Mouse (Mus musculus): Measurements from ENCODE around the gene Esp38. TPM values are rescaled to one million over a fixed set of nuclear protein-coding genes. Genes with fewer than 3 reads are reported as not detected.
"Not testable (repeated sequence)": the region's sequence is repeated elsewhere in the genome, so short reads cannot be mapped to it uniquely, and the experiment has no call there.

The Esp38 gene
- not detected in 2 replicates for polyA plus RNA-seq (2015; fragmentation: Nextera tagmentation; extraction: Ambion mirVana)

DNA sequence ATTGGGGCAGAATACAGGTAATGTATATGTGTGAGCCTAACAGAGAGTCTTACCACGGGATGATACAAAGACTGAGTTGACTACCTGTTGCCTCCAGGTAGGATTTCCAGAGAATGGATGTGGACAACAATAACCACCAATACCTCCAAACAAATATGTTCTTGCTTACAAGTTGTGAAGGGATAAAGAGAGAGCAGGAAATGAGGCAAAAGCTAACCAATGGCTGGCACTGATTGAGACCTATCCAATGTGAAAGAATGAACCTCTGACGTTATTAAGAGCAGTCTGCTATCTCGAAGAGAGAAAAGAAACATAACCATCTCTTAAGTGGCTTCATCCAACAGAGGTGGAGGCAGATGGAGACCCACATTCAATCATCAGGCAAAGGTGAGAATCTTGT lies at the start of gene Esp38:
Esp38 (plus strand) TSS at position 301 of the 400 bp plus-strand sequence.
- WGBS = 67% methylated on average over 3 of the region's 3 CpGs
- no peak within 1 kb of the TSS for H3K4me3 ChIP-seq (replicated peaks)
- ATAC-seq (ENCODE audit: insufficient read depth, low FRiP score, low read depth) = no peak

DNA sequence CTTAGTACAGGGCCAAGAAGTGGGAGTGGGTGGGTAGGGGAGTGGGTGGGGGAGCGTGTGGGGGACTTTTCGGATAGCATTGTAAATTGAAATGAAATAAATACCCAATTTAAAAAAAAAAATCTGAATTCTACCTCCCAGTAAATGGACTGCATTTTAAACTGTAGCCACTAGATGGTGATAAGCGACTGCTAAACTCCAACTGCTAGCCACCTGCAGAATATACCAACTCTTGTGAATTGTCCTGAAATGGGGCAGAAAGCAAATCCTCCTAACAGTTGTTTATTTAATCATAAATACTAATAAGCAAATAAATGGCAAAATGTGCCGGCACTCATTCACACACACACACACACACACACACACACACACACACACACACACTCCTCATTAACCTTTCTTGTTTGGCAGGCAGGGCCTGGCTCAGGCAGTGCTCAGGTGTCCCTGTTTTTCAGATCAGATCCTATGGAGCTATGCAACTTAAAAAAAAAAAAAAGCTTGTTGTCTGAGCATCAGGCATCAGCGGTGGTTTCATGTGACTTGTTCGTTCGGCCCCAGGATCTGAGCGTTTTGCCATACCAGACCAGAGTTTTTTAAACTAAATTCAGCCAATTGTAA lies 47.3 kb upstream of the Esp38 start:
- H3K9ac ChIP-seq; H3K4me1 ChIP-seq; H3K4me3 ChIP-seq (replicated peaks); H3K4me2 ChIP-seq; H3K9me3 ChIP-seq; ATAC-seq (ENCODE audit: insufficient read depth, low FRiP score, low read depth); H3K27ac ChIP-seq; H3K27me3 ChIP-seq (replicated peaks); H3K36me3 ChIP-seq: not testable (repeated sequence)
- 48% methylated on average over 8 of the region's 8 CpGs for WGBS

More for the DNA sequence above, at the start of gene Esp38:
- Histone ChIP-seq H3K27ac (no peak within 1 kb of the TSS), H3K9ac (no peak within 1 kb of the TSS), H3K27me3 (replicated peaks) (no peaks in the 10 kb centered on the region), H3K36me3 (no peaks in the 10 kb centered on the region), H3K9me3 (no peaks in the 10 kb centered on the region), H3K4me2 (no peak within 1 kb of the TSS), H3K4me1 (no peaks in the 10 kb centered on the region)

Other genes with a start within 250 kb of the Esp38 start
- gene AC192777.2, start 144.9 kb downstream of the Esp38 start, polyA plus RNA-seq (2015; fragmentation: Nextera tagmentation; extraction: Ambion mirVana) = not detected in 2 replicates